Mouse (Mus musculus) brain, embryonic 14.5 days (tissue): Measurements from ENCODE around the gene Bcat1. TPM values are rescaled to one million over a fixed set of nuclear protein-coding genes. Genes with fewer than 3 reads are reported as not detected.

Experiments used
- DNase-seq: peaks from one replicate; pipeline ENCODE4 v3.0.0-alpha.2; 2011; ENCODE audit warnings: low read depth
- CTCF ChIP-seq: fragments of 200-500 bp; IDR thresholded peaks from 2 replicates; pipeline ENCODE4 v1.5.1; 2012; ENCODE audit warnings: inconsistent platforms, mild to moderate bottlenecking, moderate library complexity, borderline replicate concordance; ENCODE audit not compliant: insufficient read depth, insufficient read length; ENCODE audit errors: extremely low read depth
- POLR2A ChIP-seq: fragments of 200-500 bp; IDR thresholded peaks from 2 replicates; pipeline ENCODE4 v1.6.1; 2012; ENCODE audit warnings: mild to moderate bottlenecking, inconsistent platforms, borderline replicate concordance; ENCODE audit not compliant: poor library complexity, insufficient read depth, insufficient read length, severe bottlenecking; ENCODE audit errors: extremely low read depth
- polyA plus RNA-seq: library from polyadenylated mRNA; depleted of rRNA; stranded (reverse); fragments of >200 nt; gene quantifications from 2 replicates; pipeline ENCODE4 v1.2.3, GENCODE M21; 2012; rRNA removed

Gene Bcat1
- 14.2 and 34.6 TPM in 2 replicates for polyA plus RNA-seq

DNA sequence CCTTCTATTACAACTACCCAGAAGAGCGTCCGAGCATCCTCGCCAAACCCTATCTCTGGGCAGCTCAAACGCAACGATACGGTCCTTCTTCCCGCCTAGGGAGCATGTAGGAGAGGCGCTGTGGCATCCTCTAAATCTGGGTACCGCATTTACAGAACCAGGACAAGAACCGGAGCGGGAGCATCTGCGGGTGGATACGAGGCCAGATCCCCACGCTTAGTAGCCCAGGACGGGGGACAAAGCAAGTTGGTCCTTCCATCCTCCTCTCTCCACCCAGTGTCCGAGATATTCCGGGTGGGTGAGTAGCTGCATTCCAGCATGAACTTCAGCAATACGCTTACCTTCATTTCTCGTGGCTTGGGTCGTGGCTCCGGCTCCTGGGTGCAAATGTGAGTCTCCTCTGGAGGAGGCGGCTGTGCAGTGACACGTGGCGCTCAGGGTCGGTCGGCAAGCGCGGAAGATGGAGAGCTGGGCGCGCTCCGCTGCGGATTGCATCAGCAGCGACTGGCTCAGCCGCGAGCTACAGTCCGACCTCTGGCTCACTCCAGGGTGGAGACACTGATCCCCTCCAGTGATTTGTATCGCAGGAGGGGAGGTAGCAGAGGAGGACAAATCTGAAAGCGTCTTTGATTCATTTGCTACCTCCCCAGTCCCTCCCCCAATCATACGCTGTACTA, at the start of gene Bcat1:
TSS of gene Bcat1 (minus strand) at position 637 of the 677 bp plus-strand sequence.
- TF ChIP-seq POLR2A: 0 out of 2 replicates have a peak, but pooled peaks have one; percentile 6
- TF ChIP-seq CTCF: no peak
- peak; percentile 70 for DNase-seq

DNA sequence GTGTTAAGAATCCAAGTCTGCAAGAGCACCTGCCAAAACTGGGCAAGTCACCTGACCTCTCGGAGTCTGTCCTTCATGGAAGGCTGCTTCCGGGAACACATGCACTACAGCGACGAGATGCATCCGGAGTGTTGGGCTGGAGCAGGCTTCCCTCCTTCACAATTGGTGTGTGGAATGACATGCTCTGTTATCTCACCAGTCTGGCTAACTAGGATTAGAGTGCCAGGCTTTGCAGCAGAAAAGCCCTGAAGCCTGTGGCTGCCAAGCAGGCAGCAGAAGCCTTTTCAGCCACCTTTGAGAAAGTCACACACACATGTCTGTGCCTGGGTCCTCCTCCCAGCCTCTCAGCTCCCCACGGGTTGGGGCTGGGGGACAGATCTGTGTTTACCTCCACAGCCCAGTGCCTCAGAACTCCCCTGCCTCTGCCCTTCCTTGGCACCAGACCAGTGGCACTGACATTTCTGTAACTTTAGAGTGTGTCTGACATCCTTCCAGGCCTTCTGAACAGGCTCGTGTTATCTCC, 49.7 kb upstream of the Bcat1 start:
- TF ChIP-seq POLR2A: no peak
- no peak for TF ChIP-seq CTCF
- peak; percentile 31 for DNase-seq

- DNase-seq: no peak
- TF ChIP-seq CTCF (no peak), POLR2A (no peak)
These were observed 48.6 kb upstream of the Bcat1 start for GRCm38 (mm10) chr6:145124621-145125020.

DNA sequence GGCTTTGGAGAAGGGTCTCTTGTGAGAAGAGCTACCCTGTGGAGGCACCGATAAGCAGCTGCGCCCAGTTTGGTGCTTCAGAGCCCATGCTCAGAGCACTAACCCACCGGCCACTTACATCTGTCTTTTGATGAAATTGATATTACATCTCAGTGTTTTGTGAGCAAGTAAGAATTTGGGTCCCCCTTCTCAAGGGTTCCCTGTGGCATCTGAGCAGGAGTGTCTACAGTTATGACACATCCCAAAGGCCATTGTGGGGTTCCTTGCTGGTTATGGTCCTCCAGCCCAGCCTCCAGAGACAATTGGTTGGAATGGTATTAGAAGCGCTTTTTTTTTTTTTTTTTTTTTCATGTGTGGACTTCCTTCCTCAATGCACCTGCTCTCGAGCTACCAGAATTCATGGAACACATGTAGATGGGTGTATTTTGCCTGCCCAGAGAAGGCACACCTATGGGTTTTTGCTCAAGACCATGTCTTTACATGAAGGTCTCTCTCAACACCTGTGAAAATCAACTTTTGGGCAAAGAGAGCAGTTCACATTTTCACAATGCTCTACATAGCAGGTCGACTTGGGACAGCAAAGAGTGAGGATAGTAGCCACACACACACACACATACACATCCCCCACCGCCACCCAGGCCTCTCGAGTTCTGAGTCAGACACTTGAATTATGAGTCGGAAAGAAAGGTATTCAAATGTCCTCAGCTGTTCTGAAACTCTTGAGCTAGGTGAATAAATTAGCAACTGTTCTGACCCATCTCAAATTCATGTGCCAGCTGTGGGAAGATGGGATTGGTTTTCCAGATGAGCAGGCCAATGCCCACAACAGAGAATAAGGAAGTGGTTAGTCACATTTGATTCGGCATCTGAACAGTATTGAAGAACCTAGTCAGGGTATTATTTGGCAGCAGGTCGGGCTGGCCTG, 47.4 kb upstream of the Bcat1 start:
- TF ChIP-seq CTCF: no peak
- TF ChIP-seq POLR2A: no peak
- DNase-seq: no peak

DNA sequence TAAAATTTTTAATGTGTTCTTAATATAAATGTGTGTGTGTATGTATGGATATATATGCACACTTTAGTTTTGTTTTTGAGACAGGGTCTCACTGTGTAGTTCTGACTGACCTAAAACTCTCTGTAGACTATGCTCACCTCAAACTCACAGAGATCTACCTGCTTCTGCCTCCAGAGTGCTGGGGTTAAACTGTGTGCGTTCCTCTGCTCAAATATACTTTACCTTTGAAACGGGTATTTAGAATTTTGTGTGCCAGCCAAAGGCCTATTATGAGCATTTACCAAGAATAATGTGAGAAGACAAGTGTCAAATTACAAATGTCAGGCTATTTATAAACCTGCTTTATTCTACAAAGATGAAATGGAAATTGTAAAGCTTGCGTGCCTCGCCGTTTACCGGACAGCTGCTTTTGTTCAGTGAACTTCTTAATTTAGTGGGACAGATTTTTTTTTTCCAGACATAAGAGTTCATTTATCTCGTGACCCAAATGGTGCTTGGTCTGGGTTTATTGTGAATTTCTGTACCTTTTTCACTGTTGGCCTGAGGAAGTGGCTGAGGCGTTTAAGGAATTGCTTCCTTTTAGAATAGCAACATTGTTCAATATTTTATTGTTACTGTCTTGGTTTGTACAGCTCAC, 46.6 kb upstream of the Bcat1 start:
- no peak for DNase-seq
- TF ChIP-seq CTCF (no peak), POLR2A (no peak)

GRCm38 (mm10) chr6:145121590-145122420, 45.8 kb upstream of the Bcat1 start:
- no peak for DNase-seq
- no peak for TF ChIP-seq CTCF
- no peak for TF ChIP-seq POLR2A

GRCm38 (mm10) chr6:145120787-145121589, 45.0 kb upstream of the Bcat1 start:
- TF ChIP-seq POLR2A: no peak
- no peak for TF ChIP-seq CTCF
- no peak for DNase-seq

DNA sequence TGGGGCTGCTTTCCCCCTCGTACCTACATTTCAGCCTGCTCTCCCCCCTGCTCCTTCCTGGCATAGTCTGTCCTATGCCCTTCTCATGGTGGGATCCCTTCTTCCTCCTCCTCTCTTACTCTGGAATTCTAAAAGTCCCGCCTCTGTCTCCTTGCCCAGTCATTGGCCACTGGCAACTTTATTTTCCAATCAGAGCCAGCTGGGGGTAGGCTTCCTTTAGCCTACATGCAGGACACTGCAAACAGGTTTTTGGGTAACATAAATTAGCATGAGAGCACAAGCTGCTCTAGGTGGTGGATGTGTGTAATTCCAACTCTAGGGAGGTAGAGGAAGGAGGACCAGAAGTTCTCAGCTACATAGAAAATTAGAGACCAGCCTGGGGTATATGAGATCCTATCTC, 44.1 kb upstream of the Bcat1 start:
- DNase-seq: no peak
- TF ChIP-seq CTCF (no peak), POLR2A (no peak)

DNA sequence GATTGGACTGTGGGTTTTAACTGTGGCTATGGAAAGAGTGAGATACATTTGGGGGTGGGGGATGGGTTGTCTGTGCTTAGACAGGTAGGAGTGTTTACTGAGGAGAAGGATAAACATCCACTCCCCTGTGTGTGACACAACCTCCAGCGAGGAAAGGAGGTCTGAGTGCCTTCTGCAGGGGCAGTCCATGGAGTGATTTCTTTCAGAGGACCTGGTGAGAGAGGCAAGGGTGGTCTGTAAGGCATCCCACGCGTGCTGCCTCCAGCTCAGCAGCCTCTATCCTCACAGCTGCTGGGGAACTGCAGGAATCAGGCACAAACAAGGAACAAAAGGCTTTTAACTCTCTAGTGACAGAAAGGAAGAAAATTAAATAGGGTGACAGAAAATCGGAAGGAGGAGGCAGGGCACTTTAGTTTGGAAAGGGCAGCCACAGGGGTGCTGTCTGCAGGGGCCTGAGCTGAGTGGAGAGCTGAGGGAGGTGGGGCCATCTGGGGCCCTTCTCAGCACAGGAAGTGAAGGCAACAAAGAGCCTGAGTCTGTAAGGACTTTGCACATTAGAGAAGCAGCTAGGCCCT, 40.2 kb upstream of the Bcat1 start:
- peak; percentile 65 for DNase-seq
- no peak for TF ChIP-seq CTCF
- no peak for TF ChIP-seq POLR2A
